27 mouse cellular contexts compared by ENCODE assay signal in the genomic region with DNA sequence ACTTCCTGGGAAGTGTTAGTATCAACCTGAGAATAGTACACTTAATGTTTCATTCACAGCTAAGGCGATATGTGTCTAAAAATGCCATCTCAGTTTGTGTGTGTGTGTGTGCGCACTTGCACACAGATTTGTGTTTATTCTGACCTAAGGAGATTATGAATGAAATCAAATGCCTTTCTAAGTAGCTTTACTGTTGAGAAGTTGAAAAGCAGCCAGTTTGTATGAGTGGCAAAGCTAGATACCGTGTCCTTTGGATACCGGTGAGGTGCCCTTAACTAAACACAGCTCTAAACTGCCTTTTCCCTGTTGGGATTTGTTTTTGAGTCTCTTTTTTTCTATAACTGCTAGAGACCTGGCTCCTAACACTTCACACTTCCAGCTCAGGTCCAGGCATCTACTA. TPM values are rescaled to one million over a fixed set of nuclear protein-coding genes. Genes with fewer than 3 reads are reported as not detected.
DNase-seq lines count a peak whose midpoint lies in the region; ATAC-seq and TF ChIP-seq lines count a peak whose summit lies in the region.
"Had no signal": no experiment of that assay in that cellular context is flagged by ENCODE, and none has a peak within 500 bp of the region (broad histone marks: within the 10 kb centered on the region; RNA-seq: fewer than 3 reads in every experiment).

No protein-coding gene starts in this region.

- H3K4me2 ChIP-seq in embryonic facial prominence, embryonic 14.5 days (ENCODE audit: low read depth, low read length) = no peak overlapping the region
- H3K4me2 ChIP-seq in heart, postnatal 0 days (ENCODE audit: low read depth, low read length) = no peak overlapping the region
- H3K4me2 ChIP-seq in midbrain, embryonic 16.5 days (ENCODE audit: low read length) = no peak overlapping the region
- H3K4me2 ChIP-seq in midbrain, embryonic 14.5 days (ENCODE audit: low read length) = no peak overlapping the region
- H3K4me2 ChIP-seq: embryonic facial prominence, embryonic 12.5 days; forebrain, embryonic 12.5 days; hindbrain, embryonic 12.5 days; kidney, embryonic 15.5 days; limb, embryonic 12.5 days; liver, embryonic 11.5 days; midbrain, embryonic 15.5 days had no signal

- ATAC-seq in embryonic facial prominence, embryonic 14.5 days (ENCODE audit: low read depth) = no peak
- peak; percentile 60 for ATAC-seq in heart, postnatal 0 days (ENCODE audit: insufficient read depth, low read depth)
- no peak for ATAC-seq in midbrain, embryonic 16.5 days
- ATAC-seq in midbrain, embryonic 14.5 days (ENCODE audit: low FRiP score, low TSS enrichment) = no peak
- ATAC-seq: liver, postnatal 0 days; midbrain, embryonic 15.5 days had no signal

- H3K27ac ChIP-seq in embryonic facial prominence, embryonic 14.5 days (replicated peaks; ENCODE audit: low read depth, low read length) = no peak overlapping the region
- no peak overlapping the region for H3K27ac ChIP-seq in embryonic facial prominence, embryonic 10.5 days (replicated peaks)
- peak overlapping the region; percentile 47 for H3K27ac ChIP-seq in heart, postnatal 0 days (ENCODE audit: low read depth)
- 0 out of 2 replicates have a peak overlapping the region, but pooled peaks have one; percentile 11 for H3K27ac ChIP-seq in midbrain, embryonic 16.5 days (ENCODE audit: low read length)
- no peak overlapping the region for H3K27ac ChIP-seq in midbrain, embryonic 14.5 days (replicated peaks; ENCODE audit: low read depth, low read length)
- H3K27ac ChIP-seq: embryonic facial prominence, embryonic 12.5 days; forebrain, embryonic 12.5 days; hindbrain, embryonic 12.5 days; kidney, embryonic 15.5 days; limb, embryonic 12.5 days; midbrain, embryonic 15.5 days had no signal

- H3K9ac ChIP-seq in embryonic facial prominence, embryonic 14.5 days (ENCODE audit: low read depth, low read length) = no peak overlapping the region
- H3K9ac ChIP-seq in heart, postnatal 0 days (replicated peaks; ENCODE audit: low read depth, low read length) = no peak overlapping the region
- H3K9ac ChIP-seq in midbrain, embryonic 16.5 days (ENCODE audit: low read depth, low read length) = no peak overlapping the region
- no peak overlapping the region for H3K9ac ChIP-seq in midbrain, embryonic 14.5 days (replicated peaks; ENCODE audit: low read length)
- H3K9ac ChIP-seq: embryonic facial prominence, embryonic 12.5 days; forebrain, embryonic 12.5 days; hindbrain, embryonic 12.5 days; kidney, embryonic 15.5 days; limb, embryonic 12.5 days; liver, postnatal 0 days; midbrain, embryonic 15.5 days had no signal

- H3K36me3 ChIP-seq in embryonic facial prominence, embryonic 14.5 days (ENCODE audit: control insufficient read depth, insufficient read depth, low read length) = no peaks in the 10 kb centered on the region
- peaks cover 7% of the 10 kb centered on the region; the same call in 1 of the 2 replicates for H3K36me3 ChIP-seq in embryonic facial prominence, embryonic 10.5 days (replicated peaks)
- H3K36me3 ChIP-seq in heart, postnatal 0 days (replicated peaks; ENCODE audit: control insufficient read depth, insufficient read depth, low read length) = no peaks in the 10 kb centered on the region
- no peaks in the 10 kb centered on the region for H3K36me3 ChIP-seq in midbrain, embryonic 16.5 days (ENCODE audit: control insufficient read depth, insufficient read depth, low read length)
- no peaks in the 10 kb centered on the region for H3K36me3 ChIP-seq in midbrain, embryonic 14.5 days (ENCODE audit: control insufficient read depth, insufficient read depth, low read length)
- H3K36me3 ChIP-seq: embryonic facial prominence, embryonic 12.5 days; forebrain, embryonic 12.5 days; hindbrain, embryonic 12.5 days; limb, embryonic 12.5 days; midbrain, embryonic 15.5 days had no signal

- no peak for TF ChIP-seq EP300 in heart, postnatal 0 days (IDR thresholded peaks at IDR 0.05; ENCODE audit: low read depth)

- no peak overlapping the region for H3K4me3 ChIP-seq in embryonic facial prominence, embryonic 14.5 days (ENCODE audit: low read depth, low read length)
- no peak overlapping the region for H3K4me3 ChIP-seq in embryonic facial prominence, embryonic 10.5 days
- no peak overlapping the region for H3K4me3 ChIP-seq in heart, postnatal 0 days (ENCODE audit: low read depth, low read length)
- no peak overlapping the region for H3K4me3 ChIP-seq in midbrain, embryonic 16.5 days (ENCODE audit: low read depth, low read length)
- no peak overlapping the region for H3K4me3 ChIP-seq in midbrain, embryonic 14.5 days (replicated peaks; ENCODE audit: low read depth, low read length)
- H3K4me3 ChIP-seq: embryonic facial prominence, embryonic 12.5 days; erythroblast, embryonic 14.5 days; forebrain, embryonic 12.5 days; hindbrain, embryonic 12.5 days; kidney, embryonic 15.5 days; limb, embryonic 12.5 days; megakaryocyte, embryonic 14.5 days; midbrain, embryonic 15.5 days; myocyte had no signal

- H3K4me1 ChIP-seq in embryonic facial prominence, embryonic 14.5 days (ENCODE audit: control insufficient read depth, insufficient read depth, low read length) = no peaks in the 10 kb centered on the region
- peaks cover 4% of the 10 kb centered on the region; the same call in 1 of the 2 replicates for H3K4me1 ChIP-seq in embryonic facial prominence, embryonic 10.5 days
- peaks cover 14% of the 10 kb centered on the region; the same call in 1 of the 2 replicates for H3K4me1 ChIP-seq in heart, postnatal 0 days (ENCODE audit: control insufficient read depth, insufficient read depth)
- H3K4me1 ChIP-seq in midbrain, embryonic 16.5 days (ENCODE audit: control insufficient read depth, insufficient read depth, low read length) = peaks cover 10% of the 10 kb centered on the region
- H3K4me1 ChIP-seq in midbrain, embryonic 14.5 days (ENCODE audit: control insufficient read depth, insufficient read depth, low read length) = peaks cover 8% of the 10 kb centered on the region
- H3K4me1 ChIP-seq: embryonic facial prominence, embryonic 12.5 days; hindbrain, embryonic 12.5 days; kidney, embryonic 15.5 days; limb, embryonic 12.5 days; megakaryocyte, embryonic 14.5 days had no signal

- 77% methylated on average over 4 of the region's 4 CpGs for WGBS in embryonic facial prominence, embryonic 14.5 days
- WGBS in embryonic facial prominence, embryonic 10.5 days = 91% methylated on average over 4 of the region's 4 CpGs
- WGBS in heart, postnatal 0 days = 30% methylated on average over 4 of the region's 4 CpGs
- 76% methylated on average over 4 of the region's 4 CpGs for WGBS in midbrain, embryonic 16.5 days
- 81% methylated on average over 4 of the region's 4 CpGs for WGBS in midbrain, embryonic 14.5 days

- no peak for TF ChIP-seq CTCF in heart, postnatal 0 days (IDR thresholded peaks at IDR 0.05; ENCODE audit: low read depth)

- no peaks in the 10 kb centered on the region for H3K9me3 ChIP-seq in embryonic facial prominence, embryonic 14.5 days (ENCODE audit: control insufficient read depth, low read length)
- H3K9me3 ChIP-seq in embryonic facial prominence, embryonic 10.5 days = 0 out of 2 replicates have a peak, but pooled peaks cover 5% of the 10 kb centered on the region
- H3K9me3 ChIP-seq in heart, postnatal 0 days (replicated peaks; ENCODE audit: control insufficient read depth, low read length) = no peaks in the 10 kb centered on the region
- H3K9me3 ChIP-seq in midbrain, embryonic 16.5 days (replicated peaks; ENCODE audit: control insufficient read depth, low read length, poor library complexity, severe bottlenecking) = no peaks in the 10 kb centered on the region
- H3K9me3 ChIP-seq in midbrain, embryonic 14.5 days (ENCODE audit: control insufficient read depth, low read length) = 0 out of 2 replicates have a peak, but pooled peaks cover 2% of the 10 kb centered on the region
- H3K9me3 ChIP-seq: embryonic facial prominence, embryonic 12.5 days; hindbrain, embryonic 12.5 days; limb, embryonic 12.5 days; megakaryocyte, embryonic 14.5 days; midbrain, embryonic 15.5 days had no signal

- peak; percentile 17 for DNase-seq in embryonic facial prominence, embryonic 14.5 days (ENCODE audit: low spot score)
- no peak for DNase-seq in embryonic facial prominence, embryonic 10.5 days (ENCODE audit: low spot score)
- DNase-seq in heart, postnatal 0 days (ENCODE audit: low spot score) = peak; percentile 84
- no peak for DNase-seq in heart, adult 11 months
- no peak for DNase-seq in midbrain, embryonic 14.5 days
- DNase-seq in retina, postnatal 7 days (ENCODE audit: low read depth, low spot score) = peak; percentile 29
- no peak for DNase-seq in T-cell, adult 2 months (ENCODE audit: low spot score)
- DNase-seq: adrenal gland, postnatal 36 days; cerebellum, adult 11-12 months; cerebellum, postnatal 14 days; gastrocnemius, postnatal 25 days; kidney, adult 11 months; kidney, postnatal 36 days; layer of hippocampus, postnatal 36 days; liver, postnatal 0 days; right cerebral cortex, postnatal 14 days had no signal

- no peaks in the 10 kb centered on the region for H3K27me3 ChIP-seq in embryonic facial prominence, embryonic 14.5 days (replicated peaks; ENCODE audit: control insufficient read depth, insufficient read depth, low read length)
- no peaks in the 10 kb centered on the region for H3K27me3 ChIP-seq in embryonic facial prominence, embryonic 10.5 days (replicated peaks; ENCODE audit: low read depth, poor library complexity, severe bottlenecking)
- no peaks in the 10 kb centered on the region for H3K27me3 ChIP-seq in heart, postnatal 0 days (ENCODE audit: control insufficient read depth, insufficient read depth, low read length)
- no peaks in the 10 kb centered on the region for H3K27me3 ChIP-seq in midbrain, embryonic 16.5 days (ENCODE audit: control insufficient read depth, insufficient read depth, low read depth, low read length)
- H3K27me3 ChIP-seq in midbrain, embryonic 14.5 days (ENCODE audit: control insufficient read depth, insufficient read depth, low read length) = no peaks in the 10 kb centered on the region
- H3K27me3 ChIP-seq: embryonic facial prominence, embryonic 12.5 days; forebrain, embryonic 12.5 days; hindbrain, embryonic 12.5 days; kidney, embryonic 15.5 days; limb, embryonic 12.5 days; megakaryocyte, embryonic 14.5 days; midbrain, embryonic 15.5 days had no signal

RNA-seq across cellular contexts. Expression of gene Rev3l, which starts 34.8 kb away (rescaled TPM):
- 27.4 and 27.8 TPM in 2 replicates for polyA plus RNA-seq in embryonic facial prominence, embryonic 14.5 days (2014; fragmentation: Nextera tagmentation; extraction: Ambion mirVana)
- polyA plus RNA-seq in embryonic facial prominence, embryonic 10.5 days (2016; fragmentation: Nextera tagmentation; extraction: Ambion mirVana) = 12.8 and 14.2 TPM in 2 replicates
- 16.7 and 34.7 TPM in 2 replicates for total RNA-seq in heart, postnatal 0 days (2014; rRNA removed; ENCODE audit: low replicate concordance)
- 5.4 and 5.5 TPM in 2 replicates for polyA plus RNA-seq in heart, postnatal 0 days (2015; fragmentation: Nextera tagmentation; extraction: Ambion mirVana)
- polyA plus RNA-seq in midbrain, embryonic 16.5 days (2015; fragmentation: Nextera tagmentation; extraction: Ambion mirVana) = 41.4 and 43.2 TPM in 2 replicates
- polyA plus RNA-seq in midbrain, embryonic 14.5 days (2014; fragmentation: Nextera tagmentation; extraction: Ambion mirVana) = 64.1 and 68.1 TPM in 2 replicates

Comparison
In these comparisons a context has a peak if more than half of its experiments do, and no peak if none do; other contexts are left out.
1. DNase-seq: peak in embryonic facial prominence, embryonic 14.5 days (single experiment), heart, postnatal 0 days (single experiment) and retina, postnatal 7 days (single experiment); none in embryonic facial prominence, embryonic 10.5 days (single experiment), heart, adult 11 months (single experiment), midbrain, embryonic 14.5 days (single experiment) and T-cell, adult 2 months (single experiment).
2. H3K27ac ChIP-seq: peak in heart, postnatal 0 days (single experiment) and midbrain, embryonic 16.5 days (single experiment); none in embryonic facial prominence, embryonic 14.5 days (single experiment), embryonic facial prominence, embryonic 10.5 days (single experiment) and midbrain, embryonic 14.5 days (single experiment).